Mouse (Mus musculus): ENCODE data around the gene Sohlh1. TPM values are rescaled to one million over a fixed set of nuclear protein-coding genes. Genes with fewer than 3 reads are reported as not detected.

Gene Sohlh1
- polyA plus RNA-seq, 1 experiment from 2014 or later: not detected

GRCm38 (mm10) chr2:25864230-25864629, 17.2 kb upstream of the Sohlh1 start:
- WGBS: 5% methylated on average over 18 of the region's 18 CpGs
- Histone ChIP-seq H3K27me3 (peaks cover 41% of the 10 kb centered on the region), H3K4me3 (replicated peaks) (peak overlapping the region; percentile 40), H3K27ac (replicated peaks) (no peak overlapping the region), H3K9me3 (replicated peaks) (no peaks in the 10 kb centered on the region), H3K4me1 (peaks cover 15% of the 10 kb centered on the region), H3K9ac (no peak overlapping the region), H3K4me2 (replicated peaks) (peak overlapping the region; percentile 84), H3K36me3 (no peaks in the 10 kb centered on the region)
- no peak for ATAC-seq (ENCODE audit: insufficient number of reproducible peaks, low FRiP score, low TSS enrichment, low read depth)

- Histone ChIP-seq H3K27me3 (peaks cover 41% of the 10 kb centered on the region), H3K4me3 (replicated peaks) (peak within 1 kb of the TSS; percentile 40), H3K9ac (no peak within 1 kb of the TSS), H3K9me3 (replicated peaks) (no peaks in the 10 kb centered on the region), H3K36me3 (no peaks in the 10 kb centered on the region), H3K27ac (replicated peaks) (no peak within 1 kb of the TSS), H3K4me2 (replicated peaks) (peak within 1 kb of the TSS; percentile 84), H3K4me1 (peaks cover 15% of the 10 kb centered on the region)
- 0% methylated on average over 45 of the region's 53 CpGs for WGBS
- no peak for ATAC-seq (ENCODE audit: insufficient number of reproducible peaks, low FRiP score, low TSS enrichment, low read depth)
These were observed 16.5 kb upstream of the Sohlh1 start, which contains the start of gene Kcnt1 for GRCm38 (mm10) chr2:25863337-25864131. Gene Kcnt1, plus strand, starts transcription at chr2:25863734.

- H3K9ac ChIP-seq: no peak overlapping the region
- H3K9me3 ChIP-seq (replicated peaks): no peaks in the 10 kb centered on the region
- H3K27me3 ChIP-seq: peaks cover 41% of the 10 kb centered on the region
- H3K27ac ChIP-seq (replicated peaks): no peak overlapping the region
- no peak overlapping the region for H3K4me3 ChIP-seq (replicated peaks)
- WGBS: 52% methylated on average over 5 of the region's 5 CpGs
- no peaks in the 10 kb centered on the region for H3K36me3 ChIP-seq
- H3K4me1 ChIP-seq: peaks cover 15% of the 10 kb centered on the region
- H3K4me2 ChIP-seq (replicated peaks): no peak overlapping the region
- no peak for ATAC-seq (ENCODE audit: insufficient number of reproducible peaks, low FRiP score, low TSS enrichment, low read depth)
These were observed 15.7 kb upstream of the Sohlh1 start for GRCm38 (mm10) chr2:25862696-25863270.

- no peak overlapping the region for H3K4me2 ChIP-seq (replicated peaks)
- H3K9ac ChIP-seq: no peak overlapping the region
- no peak overlapping the region for H3K27ac ChIP-seq (replicated peaks)
- no peak overlapping the region for H3K4me3 ChIP-seq (replicated peaks)
- no peaks in the 10 kb centered on the region for H3K36me3 ChIP-seq
- H3K4me1 ChIP-seq: peaks cover 15% of the 10 kb centered on the region
- H3K27me3 ChIP-seq: peaks cover 41% of the 10 kb centered on the region
- ATAC-seq (ENCODE audit: insufficient number of reproducible peaks, low FRiP score, low TSS enrichment, low read depth): no peak
- WGBS: 71% methylated on average over 2 of the region's 2 CpGs
- H3K9me3 ChIP-seq (replicated peaks): no peaks in the 10 kb centered on the region
These were observed 15.0 kb upstream of the Sohlh1 start for GRCm38 (mm10) chr2:25862038-25862437.

GRCm38 (mm10) chr2:25859891-25860290, 12.8 kb upstream of the Sohlh1 start:
- no peak overlapping the region for H3K9ac ChIP-seq
- H3K27ac ChIP-seq (replicated peaks): no peak overlapping the region
- ATAC-seq (ENCODE audit: insufficient number of reproducible peaks, low FRiP score, low TSS enrichment, low read depth): no peak
- WGBS: 59% methylated on average over 3 of the region's 3 CpGs
- H3K36me3 ChIP-seq: no peaks in the 10 kb centered on the region
- no peak overlapping the region for H3K4me3 ChIP-seq (replicated peaks)
- H3K27me3 ChIP-seq: peaks cover 25% of the 10 kb centered on the region
- H3K9me3 ChIP-seq (replicated peaks): no peaks in the 10 kb centered on the region
- H3K4me1 ChIP-seq: peaks cover 12% of the 10 kb centered on the region
- H3K4me2 ChIP-seq (replicated peaks): no peak overlapping the region

GRCm38 (mm10) chr2:25853998-25854397, 7.0 kb upstream of the Sohlh1 start:
- no peak for ATAC-seq (ENCODE audit: insufficient number of reproducible peaks, low FRiP score, low TSS enrichment, low read depth)
- H3K27me3 ChIP-seq: no peaks in the 10 kb centered on the region

GRCm38 (mm10) chr2:25852626-25853025, 5.6 kb upstream of the Sohlh1 start:
- Histone ChIP-seq H3K4me3 (replicated peaks) (no peak overlapping the region), H3K36me3 (no peaks in the 10 kb centered on the region), H3K27me3 (no peaks in the 10 kb centered on the region), H3K4me2 (replicated peaks) (no peak overlapping the region), H3K4me1 (0 out of 2 replicates have a peak, but pooled peaks cover 3% of the 10 kb centered on the region), H3K9ac (no peak overlapping the region), H3K27ac (replicated peaks) (no peak overlapping the region), H3K9me3 (replicated peaks) (no peaks in the 10 kb centered on the region)
- 0 out of 2 replicates have a peak, but pooled peaks have one; percentile 24 for ATAC-seq (ENCODE audit: insufficient number of reproducible peaks, low FRiP score, low TSS enrichment, low read depth)
- 22% methylated on average over 3 of the region's 3 CpGs for WGBS

More at GRCm38 (mm10) chr2:25853998-25854397, 7.0 kb upstream of the Sohlh1 start:
- 76% methylated on average over 5 of the region's 5 CpGs for WGBS
- Histone ChIP-seq H3K4me1 (0 out of 2 replicates have a peak, but pooled peaks cover 3% of the 10 kb centered on the region), H3K27ac (replicated peaks) (no peak overlapping the region), H3K4me2 (replicated peaks) (no peak overlapping the region), H3K4me3 (replicated peaks) (no peak overlapping the region), H3K36me3 (no peaks in the 10 kb centered on the region), H3K9me3 (replicated peaks) (no peaks in the 10 kb centered on the region), H3K9ac (no peak overlapping the region)

GRCm38 (mm10) chr2:25850330-25850729, 3.3 kb upstream of the Sohlh1 start:
- H3K36me3 ChIP-seq: no peaks in the 10 kb centered on the region
- WGBS: 13% methylated on average over 4 of the region's 4 CpGs
- ATAC-seq (ENCODE audit: insufficient number of reproducible peaks, low FRiP score, low TSS enrichment, low read depth): no peak
- H3K27me3 ChIP-seq: no peaks in the 10 kb centered on the region
- no peak overlapping the region for H3K9ac ChIP-seq
- H3K4me1 ChIP-seq: peaks cover 12% of the 10 kb centered on the region
- H3K4me3 ChIP-seq (replicated peaks): no peak overlapping the region
- H3K27ac ChIP-seq (replicated peaks): no peak overlapping the region
- no peak overlapping the region for H3K4me2 ChIP-seq (replicated peaks)
- no peaks in the 10 kb centered on the region for H3K9me3 ChIP-seq (replicated peaks)

- Histone ChIP-seq H3K36me3 (no peaks in the 10 kb centered on the region), H3K4me1 (peaks cover 9% of the 10 kb centered on the region), H3K9ac (no peak overlapping the region), H3K4me3 (replicated peaks) (no peak overlapping the region), H3K27ac (replicated peaks) (no peak overlapping the region), H3K9me3 (replicated peaks) (no peaks in the 10 kb centered on the region), H3K27me3 (no peaks in the 10 kb centered on the region), H3K4me2 (replicated peaks) (no peak overlapping the region)
- 50% methylated on average over 8 of the region's 8 CpGs for WGBS
- no peak for ATAC-seq (ENCODE audit: insufficient number of reproducible peaks, low FRiP score, low TSS enrichment, low read depth)
These were observed 532 bp downstream of the Sohlh1 start for GRCm38 (mm10) chr2:25846516-25846915.

GRCm38 (mm10) chr2:25844097-25844496, 3.0 kb downstream of the Sohlh1 start:
- 82% methylated on average over 3 of the region's 3 CpGs for WGBS
- ATAC-seq (ENCODE audit: insufficient number of reproducible peaks, low FRiP score, low TSS enrichment, low read depth): no peak

GRCm38 (mm10) chr2:25842758-25843157, 4.3 kb downstream of the Sohlh1 start:
- no peaks in the 10 kb centered on the region for H3K27me3 ChIP-seq
- no peaks in the 10 kb centered on the region for H3K9me3 ChIP-seq (replicated peaks)
- H3K27ac ChIP-seq (replicated peaks): no peak overlapping the region
- H3K4me3 ChIP-seq (replicated peaks): no peak overlapping the region
- H3K4me1 ChIP-seq: peaks cover 9% of the 10 kb centered on the region
- no peak overlapping the region for H3K9ac ChIP-seq
- 48% methylated on average over 1 of the region's 1 CpGs for WGBS
- no peak for ATAC-seq (ENCODE audit: insufficient number of reproducible peaks, low FRiP score, low TSS enrichment, low read depth)
- no peaks in the 10 kb centered on the region for H3K36me3 ChIP-seq
- H3K4me2 ChIP-seq (replicated peaks): no peak overlapping the region

More at GRCm38 (mm10) chr2:25844097-25844496, 3.0 kb downstream of the Sohlh1 start:
- H3K36me3 ChIP-seq: no peaks in the 10 kb centered on the region
- no peak overlapping the region for H3K4me3 ChIP-seq (replicated peaks)
- H3K27ac ChIP-seq (replicated peaks): no peak overlapping the region
- no peaks in the 10 kb centered on the region for H3K9me3 ChIP-seq (replicated peaks)
- no peak overlapping the region for H3K4me2 ChIP-seq (replicated peaks)
- H3K4me1 ChIP-seq: peaks cover 9% of the 10 kb centered on the region
- no peak overlapping the region for H3K9ac ChIP-seq
- H3K27me3 ChIP-seq: no peaks in the 10 kb centered on the region
